Mouse (Mus musculus): ENCODE data around the gene Grm8. TPM values are rescaled to one million over a fixed set of nuclear protein-coding genes. Genes with fewer than 3 reads are reported as not detected.
A peak's percentile ranks its signal among the peaks of the same experiment; 100 is the strongest.

Grm8 gene
- total RNA-seq (2012; rRNA removed): 0.26 and 0.67 TPM in 2 replicates

GRCm38 (mm10) chr6:28135001-28135401 is at the start of gene Grm8:
Gene Grm8, minus strand, starts transcription at chr6:28135178.
- Histone ChIP-seq H3K27ac (ENCODE audit: insufficient read depth, low read depth, low read length, poor library complexity, severe bottlenecking) (no peak within 1 kb of the TSS), H3K36me3 (ENCODE audit: control insufficient read depth, insufficient read depth, low read length, poor library complexity, severe bottlenecking) (no peaks in the 10 kb centered on the region), H3K4me1 (ENCODE audit: control insufficient read depth in 2 of 2, insufficient read depth in 2 of 2, low read length in 2 of 2, poor library complexity in 1 of 2) (no peaks in the 10 kb centered on the region; a peak in 2 of 4 replicates), H3K9me3 (ENCODE audit: control insufficient read depth, insufficient read depth, low read depth, low read length) (no peaks in the 10 kb centered on the region), H3K4me3 (ENCODE audit: insufficient read depth in 1 of 2, low read depth in 1 of 2, low read length in 2 of 2, poor library complexity in 1 of 2, severe bottlenecking in 1 of 2) (peak within 1 kb of the TSS; percentile 53 to 71), H3K9ac (ENCODE audit: insufficient read depth, low read depth, low read length, poor library complexity, severe bottlenecking) (peak within 1 kb of the TSS; percentile 65; the same call in 1 of the 2 replicates)
- DNase-seq (ENCODE audit: low read depth, low spot score): no peak
- in situ Hi-C loops (cut with MboI; ENCODE audit: low sequenced_read_pairs in 2 of 2, unreplicated experiment in 2 of 2): no loop called here
- no peak for TF ChIP-seq HCFC1 (IDR thresholded peaks at IDR 0.05; ENCODE audit: borderline replicate concordance, insufficient read depth, low read length)
- TF ChIP-seq ZNF384 (IDR thresholded peaks at IDR 0.05; ENCODE audit: low read depth, low read length): no peak
- no peak for TF ChIP-seq CHD2 (IDR thresholded peaks at IDR 0.05; ENCODE audit: low read depth, low read length)
- no peak for TF ChIP-seq ZC3H11A (IDR thresholded peaks at IDR 0.05; ENCODE audit: borderline replicate concordance, low read depth, low read length)
- no peak for TF ChIP-seq MAFK (IDR thresholded peaks at IDR 0.05; ENCODE audit: insufficient read depth, low read depth, low read length)

- no peak overlapping the region for H3K4me3 ChIP-seq (ENCODE audit: insufficient read depth in 1 of 2, low read depth in 1 of 2, low read length in 2 of 2, poor library complexity in 1 of 2, severe bottlenecking in 1 of 2)
- DNase-seq (ENCODE audit: low read depth, low spot score): no peak
- no peaks in the 10 kb centered on the region for H3K36me3 ChIP-seq (ENCODE audit: control insufficient read depth, insufficient read depth, low read length, poor library complexity, severe bottlenecking)
- in situ Hi-C loops (cut with MboI; ENCODE audit: low sequenced_read_pairs in 2 of 2, unreplicated experiment in 2 of 2): no loop called here
- no peaks in the 10 kb centered on the region for H3K9me3 ChIP-seq (ENCODE audit: control insufficient read depth, insufficient read depth, low read depth, low read length)
- H3K4me1 ChIP-seq (ENCODE audit: control insufficient read depth in 2 of 2, insufficient read depth in 2 of 2, low read length in 2 of 2, poor library complexity in 1 of 2): no peaks in the 10 kb centered on the region
- no peak overlapping the region for H3K27ac ChIP-seq (ENCODE audit: insufficient read depth, low read depth, low read length, poor library complexity, severe bottlenecking)
- no peak overlapping the region for H3K9ac ChIP-seq (ENCODE audit: insufficient read depth, low read depth, low read length, poor library complexity, severe bottlenecking)
- TF ChIP-seq MAFK (IDR thresholded peaks at IDR 0.05; ENCODE audit: insufficient read depth, low read depth, low read length) (no peak), ZC3H11A (IDR thresholded peaks at IDR 0.05; ENCODE audit: borderline replicate concordance, low read depth, low read length) (no peak), ZNF384 (IDR thresholded peaks at IDR 0.05; ENCODE audit: low read depth, low read length) (no peak), HCFC1 (IDR thresholded peaks at IDR 0.05; ENCODE audit: borderline replicate concordance, insufficient read depth, low read length) (no peak), CHD2 (IDR thresholded peaks at IDR 0.05; ENCODE audit: low read depth, low read length) (no peak)
These were observed 35.0 kb upstream of the Grm8 start for GRCm38 (mm10) chr6:28169851-28170539.

GRCm38 (mm10) chr6:28160399-28160798 is 25.4 kb upstream of the Grm8 start:
- in situ Hi-C loops (cut with MboI; ENCODE audit: low sequenced_read_pairs in 2 of 2, unreplicated experiment in 2 of 2): no loop called here
- H3K36me3 ChIP-seq (ENCODE audit: control insufficient read depth, insufficient read depth, low read length, poor library complexity, severe bottlenecking): no peaks in the 10 kb centered on the region
- TF ChIP-seq ZC3H11A (IDR thresholded peaks at IDR 0.05; ENCODE audit: borderline replicate concordance, low read depth, low read length) (no peak), HCFC1 (IDR thresholded peaks at IDR 0.05; ENCODE audit: borderline replicate concordance, insufficient read depth, low read length) (no peak), CHD2 (IDR thresholded peaks at IDR 0.05; ENCODE audit: low read depth, low read length) (no peak), MAFK (IDR thresholded peaks at IDR 0.05; ENCODE audit: insufficient read depth, low read depth, low read length) (no peak), ZNF384 (IDR thresholded peaks at IDR 0.05; ENCODE audit: low read depth, low read length) (no peak)
- no peak for DNase-seq (ENCODE audit: low read depth, low spot score)
- no peak overlapping the region for H3K9ac ChIP-seq (ENCODE audit: insufficient read depth, low read depth, low read length, poor library complexity, severe bottlenecking)
- no peak overlapping the region for H3K27ac ChIP-seq (ENCODE audit: insufficient read depth, low read depth, low read length, poor library complexity, severe bottlenecking)
- H3K4me3 ChIP-seq (ENCODE audit: insufficient read depth in 1 of 2, low read depth in 1 of 2, low read length in 2 of 2, poor library complexity in 1 of 2, severe bottlenecking in 1 of 2): no peak overlapping the region
- H3K9me3 ChIP-seq (ENCODE audit: control insufficient read depth, insufficient read depth, low read depth, low read length): no peaks in the 10 kb centered on the region
- H3K4me1 ChIP-seq (ENCODE audit: control insufficient read depth in 2 of 2, insufficient read depth in 2 of 2, low read length in 2 of 2, poor library complexity in 1 of 2): no peaks in the 10 kb centered on the region

- in situ Hi-C loops (cut with MboI; ENCODE audit: low sequenced_read_pairs in 2 of 2, unreplicated experiment in 2 of 2): no loop called here
- Histone ChIP-seq H3K27ac (ENCODE audit: insufficient read depth, low read depth, low read length, poor library complexity, severe bottlenecking) (no peak overlapping the region), H3K9ac (ENCODE audit: insufficient read depth, low read depth, low read length, poor library complexity, severe bottlenecking) (no peak overlapping the region), H3K9me3 (ENCODE audit: control insufficient read depth, insufficient read depth, low read depth, low read length) (no peaks in the 10 kb centered on the region), H3K4me3 (ENCODE audit: insufficient read depth in 1 of 2, low read depth in 1 of 2, low read length in 2 of 2, poor library complexity in 1 of 2, severe bottlenecking in 1 of 2) (no peak overlapping the region), H3K36me3 (ENCODE audit: control insufficient read depth, insufficient read depth, low read length, poor library complexity, severe bottlenecking) (no peaks in the 10 kb centered on the region), H3K4me1 (ENCODE audit: control insufficient read depth in 2 of 2, insufficient read depth in 2 of 2, low read length in 2 of 2, poor library complexity in 1 of 2) (no peaks in the 10 kb centered on the region)
- TF ChIP-seq HCFC1 (IDR thresholded peaks at IDR 0.05; ENCODE audit: borderline replicate concordance, insufficient read depth, low read length): no peak
- TF ChIP-seq ZNF384 (IDR thresholded peaks at IDR 0.05; ENCODE audit: low read depth, low read length): no peak
- no peak for TF ChIP-seq CHD2 (IDR thresholded peaks at IDR 0.05; ENCODE audit: low read depth, low read length)
- TF ChIP-seq MAFK (IDR thresholded peaks at IDR 0.05; ENCODE audit: insufficient read depth, low read depth, low read length): no peak
- DNase-seq (ENCODE audit: low read depth, low spot score): no peak
These were observed 11.5 kb upstream of the Grm8 start for GRCm38 (mm10) chr6:28146445-28146844.

All from ES-E14 (cell line).